Mouse (Mus musculus) cortical plate, adult 2 months (tissue): ENCODE measurements at regions not wholly inside any gene's neighbourhood (a gene's known extent, or its start where the extent isn't known, plus 50 kb on each side); places are given as distances from the start of the nearest gene placed in this dataset.

Experiments used
- CTCF ChIP-seq: fragments of 200-500 bp; IDR thresholded peaks from 2 replicates; pipeline ENCODE4 v1.5.1; 2011; ENCODE audit warnings: mild to moderate bottlenecking, control low read depth, low read length; ENCODE audit not compliant: insufficient read depth; ENCODE audit errors: extremely low read depth
- POLR2A ChIP-seq: fragments of 200-500 bp; IDR thresholded peaks from 2 replicates; pipeline ENCODE4 v1.6.1; 2011; ENCODE audit warnings: mild to moderate bottlenecking, low read length, control low read depth; ENCODE audit not compliant: insufficient read depth; ENCODE audit errors: extremely low read depth

- no peak for TF ChIP-seq CTCF
- TF ChIP-seq POLR2A = no peak
Measured at GRCm38 (mm10) chr13:52310954-52311353, 220.1 kb downstream of the Diras2 start.
